Mouse (Mus musculus): ENCODE measurements around the gene N4bp2. TPM values are rescaled to one million over a fixed set of nuclear protein-coding genes. Genes with fewer than 3 reads are reported as not detected.

The N4bp2 gene
- total and polyA plus RNA-seq, 3 experiments = 11.4 to 50.6 (median 12.9) TPM

GRCm38 (mm10) chr5:65718368-65718767, 45.0 kb upstream of the N4bp2 start (continued):
- TF ChIP-seq EP300 (IDR thresholded peaks at IDR 0.05; ENCODE audit: low read depth in 1 of 2, low read length in 2 of 2) = peak; percentile 65 to 69
- TF ChIP-seq TCF12 (IDR thresholded peaks at IDR 0.05; ENCODE audit: low read depth, low read length) = peak; percentile 43
- no peak for TF ChIP-seq KAT2A (conservative IDR thresholded peaks at IDR 0.05; ENCODE audit: low read depth, low read length)
- no peak; the same call in 1 of the 2 replicates for TF ChIP-seq MYC (IDR thresholded peaks at IDR 0.05; ENCODE audit: low read depth, low read length)
- no peak for TF ChIP-seq ZKSCAN1 (IDR thresholded peaks at IDR 0.05; ENCODE audit: low read depth, low read length)
- TF ChIP-seq SIN3A (IDR thresholded peaks at IDR 0.05; ENCODE audit: low read length) = peak; percentile 71
- no peak for TF ChIP-seq CHD1 (IDR thresholded peaks at IDR 0.05; ENCODE audit: low read depth, low read length)
- no peak for TF ChIP-seq USF2 (IDR thresholded peaks at IDR 0.05; ENCODE audit: borderline replicate concordance in 1 of 2, insufficient read depth in 1 of 2, low read depth in 1 of 2, low read length in 2 of 2)
- TF ChIP-seq ZMIZ1 (IDR thresholded peaks at IDR 0.05; ENCODE audit: low read depth, low read length) = 0 out of 2 replicates have a peak, but pooled peaks have one; percentile 24
- no peak for TF ChIP-seq MYB (IDR thresholded peaks at IDR 0.05; ENCODE audit: low read depth, low read length)
- TF ChIP-seq JUND (IDR thresholded peaks at IDR 0.05; ENCODE audit: low read depth, low read length) = peak; percentile 40; the same call in 1 of the 2 replicates
- no peak for TF ChIP-seq POLR2AphosphoS5 (IDR thresholded peaks at IDR 0.05; ENCODE audit: borderline replicate concordance, low read depth, low read length)
- no peak for TF ChIP-seq ELF1 (IDR thresholded peaks at IDR 0.05; ENCODE audit: low read depth, low read length)
- peak; percentile 31; the same call in 1 of the 2 replicates for TF ChIP-seq ZNF384 (IDR thresholded peaks at IDR 0.05; ENCODE audit: low read depth, low read length)
- peak; percentile 50; the same call in 1 of the 2 replicates for TF ChIP-seq HCFC1 (IDR thresholded peaks at IDR 0.05; ENCODE audit: low read depth, low read length)
- no peak for TF ChIP-seq ZC3H11A (IDR thresholded peaks at IDR 0.05; ENCODE audit: low read depth, low read length)
- TF ChIP-seq MAZ (IDR thresholded peaks at IDR 0.05; ENCODE audit: low read depth, low read length) = no peak
- no peak for TF ChIP-seq NRF1 (IDR thresholded peaks at IDR 0.05; ENCODE audit: insufficient read depth, low read depth, low read length, poor library complexity, severe bottlenecking)
- no peak for TF ChIP-seq GABPA (IDR thresholded peaks at IDR 0.05; ENCODE audit: low read depth, low read length)
- no peak for TF ChIP-seq CTCF (IDR thresholded peaks at IDR 0.05 in 2 of 3, conservative IDR thresholded peaks at IDR 0.05 in 1 of 3; ENCODE audit: control insufficient read depth in 1 of 3, insufficient read depth in 1 of 3, low read depth in 2 of 3, low read length in 3 of 3, poor library complexity in 1 of 3, severe bottlenecking in 1 of 3)
- TF ChIP-seq GATA1 (IDR thresholded peaks at IDR 0.05; ENCODE audit: low read depth, low read length) = peak; percentile 88
- TF ChIP-seq RAD21 (IDR thresholded peaks at IDR 0.05; ENCODE audit: low read depth, low read length) = 0 out of 2 replicates have a peak, but pooled peaks have one; percentile 0
- 0 out of 2 replicates have a peak, but pooled peaks have one; percentile 35 for TF ChIP-seq NELFE (IDR thresholded peaks at IDR 0.05; ENCODE audit: low read depth, low read length)

All from MEL (cell line).